Mouse (Mus musculus): ENCODE data around the gene Acap2.

- TF ChIP-seq CTCF (IDR thresholded peaks at IDR 0.05; ENCODE audit: low read depth, low read length): no peak
- no peak for TF ChIP-seq POLR2A (IDR thresholded peaks at IDR 0.05; ENCODE audit: extremely low read depth, insufficient read depth, low read length)
Measured at GRCm38 (mm10) chr16:31227746-31228145, 26.7 kb upstream of the Acap2 start.

Measured in liver, adult 2 months (tissue).